21 mouse cellular contexts compared by ENCODE assay signal in the genomic region with DNA sequence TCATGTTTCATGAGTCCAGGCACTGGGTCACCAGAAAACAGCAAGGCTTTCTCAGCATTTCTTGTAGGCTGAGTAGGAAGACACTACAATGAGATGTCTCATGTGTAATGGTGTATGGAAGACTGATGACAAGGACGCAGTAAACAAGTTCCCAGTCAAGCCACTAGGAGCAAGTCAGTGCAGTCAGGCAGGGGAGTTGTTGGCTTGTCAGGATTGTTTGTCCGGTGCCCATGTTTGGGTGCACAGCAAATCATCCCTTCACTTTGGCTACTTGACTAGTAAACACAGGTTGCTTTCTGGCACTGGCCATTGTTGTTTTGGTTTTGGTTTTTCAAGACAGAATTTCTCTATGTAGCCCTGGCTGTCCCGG. TPM values are rescaled to one million over a fixed set of nuclear protein-coding genes. Genes with fewer than 3 reads are reported as not detected.
DNase-seq lines count a peak whose midpoint lies in the region; ATAC-seq and TF ChIP-seq lines count a peak whose summit lies in the region.
"Had no signal": no experiment of that assay in that cellular context is flagged by ENCODE, and none has a peak within 500 bp of the region (broad histone marks: within the 10 kb centered on the region; RNA-seq: fewer than 3 reads in every experiment).

No protein-coding gene starts in this region.

- DNase-seq in embryonic facial prominence, embryonic 10.5 days (ENCODE audit: low spot score): no peak
- DNase-seq in lung, embryonic 14.5 days: no peak
- no peak for DNase-seq in lung, postnatal 25 days (ENCODE audit: low spot score)
- DNase-seq: adrenal gland, postnatal 14 days; cerebellum, adult 11 months; cerebellum, postnatal 36 days; gastrocnemius, adult 2 months; heart, postnatal 14 days; kidney, adult 8-10 months; liver; lung, adult 18-20 months; lung, postnatal 36 days; thymus, postnatal 14 days had no signal

- no peak overlapping the region for H3K4me3 ChIP-seq in embryonic facial prominence, embryonic 15.5 days (replicated peaks)
- no peak overlapping the region for H3K4me3 ChIP-seq in embryonic facial prominence, embryonic 10.5 days
- no peak overlapping the region for H3K4me3 ChIP-seq in intestine, postnatal 0 days (ENCODE audit: low read depth, low read length)
- H3K4me3 ChIP-seq in intestine, embryonic 15.5 days (replicated peaks): no peak overlapping the region
- no peak overlapping the region for H3K4me3 ChIP-seq in lung, embryonic 14.5 days (ENCODE audit: low read depth, low read length)
- H3K4me3 ChIP-seq: gastrocnemius, adult 2 months; heart, embryonic 12.5 days; hindbrain, embryonic 15.5 days had no signal

- H3K36me3 ChIP-seq in embryonic facial prominence, embryonic 15.5 days: peaks cover 15% of the 10 kb centered on the region
- H3K36me3 ChIP-seq in embryonic facial prominence, embryonic 10.5 days (replicated peaks): peaks cover 35% of the 10 kb centered on the region
- peaks cover 10% of the 10 kb centered on the region; the same call in 1 of the 2 replicates for H3K36me3 ChIP-seq in intestine, postnatal 0 days (ENCODE audit: control insufficient read depth, insufficient read depth)
- H3K36me3 ChIP-seq in intestine, embryonic 15.5 days: peaks cover 10% of the 10 kb centered on the region; the same call in 1 of the 2 replicates
- H3K36me3 ChIP-seq in lung, embryonic 14.5 days (ENCODE audit: insufficient read depth): peaks cover 24% of the 10 kb centered on the region

- H3K9ac ChIP-seq in embryonic facial prominence, embryonic 15.5 days: no peak overlapping the region
- H3K9ac ChIP-seq in intestine, postnatal 0 days (ENCODE audit: low read depth, low read length): no peak overlapping the region
- H3K9ac ChIP-seq in intestine, embryonic 15.5 days: no peak overlapping the region
- H3K9ac ChIP-seq in lung, embryonic 14.5 days: no peak overlapping the region
- H3K9ac ChIP-seq: heart, embryonic 12.5 days; hindbrain, embryonic 15.5 days had no signal

- H3K27me3 ChIP-seq in embryonic facial prominence, embryonic 15.5 days: no peaks in the 10 kb centered on the region
- no peaks in the 10 kb centered on the region for H3K27me3 ChIP-seq in embryonic facial prominence, embryonic 10.5 days (replicated peaks; ENCODE audit: low read depth, poor library complexity, severe bottlenecking)
- H3K27me3 ChIP-seq in intestine, postnatal 0 days (replicated peaks; ENCODE audit: control insufficient read depth, insufficient read depth, low read length): no peaks in the 10 kb centered on the region
- no peaks in the 10 kb centered on the region for H3K27me3 ChIP-seq in intestine, embryonic 15.5 days (replicated peaks)
- no peaks in the 10 kb centered on the region for H3K27me3 ChIP-seq in lung, embryonic 14.5 days (ENCODE audit: insufficient read depth, low read length)
- H3K27me3 ChIP-seq: heart, embryonic 12.5 days; hindbrain, embryonic 15.5 days had no signal

- H3K9me3 ChIP-seq in embryonic facial prominence, embryonic 15.5 days (replicated peaks): no peaks in the 10 kb centered on the region
- no peaks in the 10 kb centered on the region for H3K9me3 ChIP-seq in embryonic facial prominence, embryonic 10.5 days
- no peaks in the 10 kb centered on the region for H3K9me3 ChIP-seq in intestine, postnatal 0 days (ENCODE audit: control insufficient read depth)
- no peaks in the 10 kb centered on the region for H3K9me3 ChIP-seq in intestine, embryonic 15.5 days
- no peaks in the 10 kb centered on the region for H3K9me3 ChIP-seq in lung, embryonic 14.5 days (ENCODE audit: low read depth, low read length)
- H3K9me3 ChIP-seq: G1E; heart, embryonic 12.5 days; hindbrain, embryonic 15.5 days had no signal

- no peak overlapping the region; the same call in 1 of the 2 replicates for H3K4me2 ChIP-seq in embryonic facial prominence, embryonic 15.5 days (replicated peaks)
- no peak overlapping the region for H3K4me2 ChIP-seq in intestine, postnatal 0 days (replicated peaks; ENCODE audit: low read depth)
- H3K4me2 ChIP-seq in intestine, embryonic 15.5 days (replicated peaks): no peak overlapping the region
- no peak overlapping the region for H3K4me2 ChIP-seq in lung, embryonic 14.5 days
- H3K4me2 ChIP-seq: heart, embryonic 12.5 days; hindbrain, embryonic 15.5 days had no signal

- H3K27ac ChIP-seq in embryonic facial prominence, embryonic 15.5 days (replicated peaks): peak overlapping the region; percentile 76
- no peak overlapping the region for H3K27ac ChIP-seq in embryonic facial prominence, embryonic 10.5 days (replicated peaks)
- H3K27ac ChIP-seq in intestine, postnatal 0 days (ENCODE audit: low read depth, low read length): no peak overlapping the region
- no peak overlapping the region for H3K27ac ChIP-seq in intestine, embryonic 15.5 days
- no peak overlapping the region for H3K27ac ChIP-seq in lung, embryonic 14.5 days (ENCODE audit: low read depth)
- H3K27ac ChIP-seq: gastrocnemius, adult 2 months; hindbrain, embryonic 15.5 days had no signal

- H3K4me1 ChIP-seq in embryonic facial prominence, embryonic 15.5 days: peaks cover 20% of the 10 kb centered on the region
- no peaks in the 10 kb centered on the region for H3K4me1 ChIP-seq in embryonic facial prominence, embryonic 10.5 days
- no peaks in the 10 kb centered on the region for H3K4me1 ChIP-seq in intestine, postnatal 0 days (replicated peaks; ENCODE audit: control insufficient read depth, insufficient read depth, low read length)
- H3K4me1 ChIP-seq in intestine, embryonic 15.5 days (replicated peaks): no peaks in the 10 kb centered on the region
- no peaks in the 10 kb centered on the region for H3K4me1 ChIP-seq in lung, embryonic 14.5 days (ENCODE audit: insufficient read depth)
- H3K4me1 ChIP-seq: heart, embryonic 12.5 days; hindbrain, embryonic 15.5 days had no signal

- no peak for ATAC-seq in embryonic facial prominence, embryonic 15.5 days (ENCODE audit: insufficient number of reproducible peaks, low FRiP score, low TSS enrichment, low read depth)
- ATAC-seq in intestine, postnatal 0 days: no peak
- ATAC-seq in intestine, embryonic 15.5 days: no peak
- no peak for ATAC-seq in lung, embryonic 14.5 days (ENCODE audit: insufficient read depth)
- ATAC-seq in megakaryocyte-erythroid progenitor cell, adult 5-6 weeks (replicated peaks; ENCODE audit: low FRiP score, low TSS enrichment, poor library complexity, severe bottlenecking): no peak
- ATAC-seq: forebrain, embryonic 14.5 days had no signal

- peak; percentile 20 for TF ChIP-seq CTCF in intestine, postnatal 0 days (IDR thresholded peaks at IDR 0.05; ENCODE audit: low read depth)
- 0 out of 2 replicates have a peak, but pooled peaks have one; percentile 9 for TF ChIP-seq CTCF in lung, embryonic 14.5 days (IDR thresholded peaks at IDR 0.05; ENCODE audit: low read depth)

- 87% methylated on average over 3 of the region's 3 CpGs for WGBS in embryonic facial prominence, embryonic 15.5 days
- WGBS in embryonic facial prominence, embryonic 10.5 days: 89% methylated on average over 3 of the region's 3 CpGs
- WGBS in intestine, postnatal 0 days: 93% methylated on average over 3 of the region's 3 CpGs
- WGBS in intestine, embryonic 15.5 days: 91% methylated on average over 3 of the region's 3 CpGs
- 86% methylated on average over 3 of the region's 3 CpGs for WGBS in lung, embryonic 14.5 days

RNA-seq across cellular contexts. Expression of a gene that starts 24.4 kb away (rescaled TPM):
- 29.1 and 34.4 TPM in 2 replicates for polyA plus RNA-seq in embryonic facial prominence, embryonic 15.5 days (2015; fragmentation: Nextera tagmentation; extraction: Ambion mirVana)
- 4.1 and 4.8 TPM in 2 replicates for polyA plus RNA-seq in embryonic facial prominence, embryonic 10.5 days (2016; fragmentation: Nextera tagmentation; extraction: Ambion mirVana)
- 8.9 and 10.3 TPM in 2 replicates for polyA plus RNA-seq in intestine, postnatal 0 days (2015; fragmentation: Nextera tagmentation; extraction: Ambion mirVana)
- 14.4 and 16.2 TPM in 2 replicates for polyA plus RNA-seq in intestine, embryonic 15.5 days (2015; fragmentation: Nextera tagmentation; extraction: Ambion mirVana)
- polyA plus RNA-seq in lung, embryonic 14.5 days (2014; fragmentation: Nextera tagmentation; extraction: Ambion mirVana): 16.2 and 16.5 TPM in 2 replicates
- total RNA-seq in megakaryocyte-erythroid progenitor cell, adult 5-6 weeks (2014; fragmentation: Nextera tagmentation): 4.8 and 14.9 TPM in 2 replicates
- 5.0 and 13.8 TPM in 2 replicates for total RNA-seq in megakaryocyte-erythroid progenitor cell, adult 5-6 weeks (2017)

RNA-seq across cellular contexts. Expression of a gene that starts 36.2 kb away (rescaled TPM):
- polyA plus RNA-seq in embryonic facial prominence, embryonic 15.5 days (2015; fragmentation: Nextera tagmentation; extraction: Ambion mirVana): 8.2 and 8.3 TPM in 2 replicates
- 7.3 and 8.7 TPM in 2 replicates for polyA plus RNA-seq in embryonic facial prominence, embryonic 10.5 days (2016; fragmentation: Nextera tagmentation; extraction: Ambion mirVana)
- 3.6 and 6.1 TPM in 2 replicates for polyA plus RNA-seq in intestine, postnatal 0 days (2015; fragmentation: Nextera tagmentation; extraction: Ambion mirVana)
- polyA plus RNA-seq in intestine, embryonic 15.5 days (2015; fragmentation: Nextera tagmentation; extraction: Ambion mirVana): 4.5 and 6.2 TPM in 2 replicates
- polyA plus RNA-seq in lung, embryonic 14.5 days (2014; fragmentation: Nextera tagmentation; extraction: Ambion mirVana): 7.6 and 15.0 TPM in 2 replicates
- total RNA-seq in megakaryocyte-erythroid progenitor cell, adult 5-6 weeks (2014; fragmentation: Nextera tagmentation): 10.2 and 13.1 TPM in 2 replicates
- 3.3 and 4.2 TPM in 2 replicates for total RNA-seq in megakaryocyte-erythroid progenitor cell, adult 5-6 weeks (2017)
